Mouse (Mus musculus) adrenal gland, adult 8-10 months (tissue): ENCODE measurements around the gene Dnah17. TPM values are rescaled to one million over a fixed set of nuclear protein-coding genes. Genes with fewer than 3 reads are reported as not detected.

ENCODE experiments used
- DNase-seq: peaks from one replicate; pipeline ENCODE4 v3.0.0; 2022
- total RNA-seq, 4 experiments: library from RNA; stranded (reverse); gene quantifications; 2 replicates each; pipeline ENCODE4 v1.2.4; 2022

Gene Dnah17
- total RNA-seq, 4 experiments from 2014 or later: 0.03 to 0.12 (median 0.03) TPM; not detected in 1

- DNase-seq: no peak
These were observed 45.3 kb downstream of the Dnah17 start for GRCm38 (mm10) chr11:118085176-118085575.

- DNase-seq: no peak
These were observed 46.2 kb downstream of the Dnah17 start for GRCm38 (mm10) chr11:118084266-118084665.

DNA sequence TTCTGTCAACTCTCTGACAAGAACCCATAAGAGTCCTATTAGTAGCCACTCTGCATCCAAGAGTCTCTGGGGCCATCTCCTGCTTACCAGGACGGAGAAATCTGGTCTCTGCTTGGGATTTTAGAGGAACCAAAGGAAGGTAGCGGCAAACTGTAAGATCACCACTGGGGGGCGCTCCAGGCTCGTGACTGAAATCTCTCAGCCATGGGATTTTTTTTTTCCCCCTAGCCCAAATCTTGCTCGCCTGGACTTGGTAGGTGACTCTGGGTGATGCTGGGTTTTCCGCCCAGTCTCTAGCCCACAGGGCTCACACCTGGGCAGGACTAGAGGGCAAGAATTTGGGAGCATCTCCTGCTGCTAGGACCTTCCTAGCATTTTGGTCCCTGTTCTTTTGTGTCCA is 46.6 kb downstream of the Dnah17 start:
- DNase-seq: no peak

DNA sequence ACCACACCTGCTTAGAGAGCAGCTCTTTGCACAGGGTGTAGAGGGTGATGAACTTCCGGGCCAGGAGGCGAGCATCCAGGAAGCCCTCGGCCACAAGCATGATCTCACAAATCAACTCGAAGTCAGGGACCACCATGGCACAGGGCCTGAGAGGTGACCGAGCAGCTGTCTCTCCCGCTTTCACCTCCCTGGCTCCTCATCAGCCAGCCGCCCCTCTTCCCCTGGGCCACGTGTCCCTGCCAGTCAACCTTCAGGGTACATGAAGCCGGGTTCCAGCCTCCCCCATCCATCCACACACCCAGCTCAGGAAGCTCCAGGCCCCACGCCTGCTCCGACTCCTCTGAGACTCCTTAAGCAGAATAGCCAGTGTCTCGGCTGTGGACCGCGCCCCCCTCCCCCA is 48.1 kb downstream of the Dnah17 start:
- DNase-seq: no peak

DNA sequence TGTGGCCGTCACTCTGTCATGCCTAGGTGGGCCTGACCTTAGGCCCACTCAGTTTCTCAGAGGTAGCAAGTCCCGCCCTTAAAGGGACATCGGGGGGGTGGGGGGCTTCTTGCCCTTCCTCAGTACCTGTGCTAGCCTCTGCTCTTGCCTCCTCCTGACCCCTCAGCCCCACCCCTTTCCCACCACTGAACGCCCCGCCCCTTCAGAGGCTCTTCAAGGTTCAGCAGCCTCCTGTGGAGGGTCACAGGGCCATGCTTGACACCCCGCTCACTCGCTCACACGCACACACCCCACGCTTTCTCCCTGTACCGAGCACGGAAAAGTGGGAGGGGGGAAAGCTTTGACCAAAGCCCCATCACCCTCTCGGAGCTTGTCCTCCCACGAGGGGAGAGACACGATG is 50.7 kb downstream of the Dnah17 start:
- no peak for DNase-seq

DNA sequence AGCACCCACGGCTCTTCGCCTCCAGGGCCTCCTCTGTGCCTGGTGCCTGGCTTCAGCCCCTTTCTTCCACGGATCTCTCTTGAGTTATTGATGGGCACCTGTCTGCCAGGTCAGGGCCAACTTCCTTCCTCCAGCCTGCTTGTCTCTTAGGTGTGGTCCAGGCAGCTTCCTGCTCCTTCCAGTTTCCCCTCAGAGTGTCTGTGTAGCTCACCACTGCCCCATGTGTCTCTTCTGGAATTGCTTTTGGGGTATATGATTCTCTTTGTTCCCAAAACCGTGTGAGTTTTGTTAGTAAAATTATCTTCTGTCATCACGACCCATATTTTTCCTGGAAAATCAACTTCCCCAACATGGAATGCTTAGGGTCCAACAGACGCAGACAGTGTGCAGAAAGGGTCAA is 53.5 kb downstream of the Dnah17 start:
- DNase-seq: no peak

GRCm38 (mm10) chr11:118075035-118075522 is 55.4 kb downstream of the Dnah17 start:
- DNase-seq: no peak

- no peak for DNase-seq
These were observed 59.1 kb downstream of the Dnah17 start for GRCm38 (mm10) chr11:118071227-118071912.

GRCm38 (mm10) chr11:118068812-118069332 is 61.6 kb downstream of the Dnah17 start:
- no peak for DNase-seq

- no peak for DNase-seq
These were observed 62.8 kb downstream of the Dnah17 start for GRCm38 (mm10) chr11:118067588-118067987.

GRCm38 (mm10) chr11:118060038-118060437 is 70.4 kb downstream of the Dnah17 start:
- no peak for DNase-seq

- DNase-seq: no peak
These were observed 71.6 kb downstream of the Dnah17 start for GRCm38 (mm10) chr11:118058872-118059271.

DNA sequence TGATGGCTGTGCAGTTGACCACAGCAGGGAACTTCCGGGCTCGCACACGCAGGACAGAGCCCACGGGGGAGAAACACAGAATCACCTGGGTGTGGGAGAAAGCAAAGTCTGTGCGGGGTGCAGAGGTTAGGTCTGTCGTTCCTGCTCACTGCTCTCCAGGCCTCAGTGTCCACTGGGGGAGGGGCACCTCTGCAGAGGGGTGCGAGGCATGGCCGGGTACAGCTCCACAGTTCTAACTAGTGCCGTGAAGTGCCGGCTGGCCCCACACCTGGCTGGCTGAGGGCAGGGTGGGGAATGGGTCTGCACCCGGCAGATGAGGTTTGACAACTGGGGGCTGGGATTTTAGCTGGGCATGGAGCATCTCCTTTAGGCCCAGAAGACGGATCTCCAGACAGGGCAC is 72.1 kb downstream of the Dnah17 start:
- DNase-seq: no peak

- DNase-seq: no peak
These were observed 80.3 kb downstream of the Dnah17 start for GRCm38 (mm10) chr11:118050174-118050573.

- DNase-seq: no peak
These were observed 80.8 kb downstream of the Dnah17 start for GRCm38 (mm10) chr11:118049641-118050040.

- DNase-seq: no peak
These were observed 87.0 kb downstream of the Dnah17 start for GRCm38 (mm10) chr11:118043293-118043907.

GRCm38 (mm10) chr11:118042791-118043190 is 87.6 kb downstream of the Dnah17 start:
- no peak for DNase-seq

DNA sequence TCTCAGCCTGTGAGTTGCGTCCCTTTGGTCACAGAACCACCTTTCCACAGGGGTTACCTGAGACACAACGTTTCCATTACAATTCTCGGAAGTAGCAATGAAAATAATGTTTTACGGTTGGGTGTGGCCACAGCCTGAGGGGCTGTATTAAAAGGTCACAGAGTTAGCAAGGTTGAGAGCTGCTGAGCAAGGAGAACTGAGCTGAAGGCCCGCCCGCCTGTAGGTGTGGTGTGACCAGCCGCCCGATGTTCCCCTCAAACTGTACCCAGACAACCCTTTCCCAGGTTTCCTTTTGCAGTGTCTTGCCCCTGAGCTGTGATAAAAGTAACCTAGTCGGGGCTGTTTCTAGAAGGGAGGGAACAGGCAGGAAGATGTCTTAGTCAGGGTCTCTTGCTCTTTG is 95.4 kb downstream of the Dnah17 start:
- no peak for DNase-seq

DNA sequence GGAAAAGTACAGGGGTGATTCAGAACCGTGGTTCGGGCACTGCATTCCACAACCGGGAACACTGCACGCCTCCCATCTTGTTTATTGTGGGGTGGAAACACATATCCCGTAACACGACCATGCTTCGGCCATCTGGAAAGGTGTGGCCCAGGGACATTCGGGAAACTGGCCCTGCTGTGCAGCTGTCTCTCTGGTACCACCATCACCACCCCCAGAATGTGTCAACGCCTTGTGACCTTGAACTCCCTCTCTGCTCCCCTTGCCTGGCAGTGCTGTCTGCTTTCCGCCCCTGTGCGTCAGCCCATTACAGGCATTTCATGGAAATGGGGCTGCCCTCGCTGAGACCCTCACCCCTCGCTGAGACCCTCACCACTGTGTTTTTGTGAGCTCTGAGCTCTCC is 96.0 kb downstream of the Dnah17 start:
- no peak for DNase-seq

DNA sequence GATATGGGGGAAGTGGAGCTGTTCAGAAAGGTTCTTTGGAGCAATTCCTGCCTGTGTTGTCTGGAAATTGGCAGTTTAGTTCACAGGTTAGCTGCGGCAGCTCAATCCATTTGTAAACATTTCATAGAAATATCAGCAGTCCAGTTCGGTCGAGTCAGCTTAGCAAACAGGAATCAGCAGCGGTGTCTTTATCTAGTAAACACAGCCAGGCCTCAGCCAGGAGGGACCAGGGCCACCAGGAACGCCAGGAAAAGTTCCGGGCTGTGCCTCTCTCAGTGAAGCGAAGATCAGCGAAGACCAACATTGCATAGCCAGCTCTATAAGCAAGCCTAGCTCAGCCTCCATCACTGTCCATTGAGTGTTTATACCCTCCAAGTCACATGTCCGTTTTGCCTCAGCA is 99.3 kb downstream of the Dnah17 start:
- no peak for DNase-seq

- DNase-seq: no peak
These were observed 101.3 kb downstream of the Dnah17 start for GRCm38 (mm10) chr11:118029170-118029569.

- no peak for DNase-seq
These were observed 106.3 kb downstream of the Dnah17 start for GRCm38 (mm10) chr11:118024111-118024510.

DNA sequence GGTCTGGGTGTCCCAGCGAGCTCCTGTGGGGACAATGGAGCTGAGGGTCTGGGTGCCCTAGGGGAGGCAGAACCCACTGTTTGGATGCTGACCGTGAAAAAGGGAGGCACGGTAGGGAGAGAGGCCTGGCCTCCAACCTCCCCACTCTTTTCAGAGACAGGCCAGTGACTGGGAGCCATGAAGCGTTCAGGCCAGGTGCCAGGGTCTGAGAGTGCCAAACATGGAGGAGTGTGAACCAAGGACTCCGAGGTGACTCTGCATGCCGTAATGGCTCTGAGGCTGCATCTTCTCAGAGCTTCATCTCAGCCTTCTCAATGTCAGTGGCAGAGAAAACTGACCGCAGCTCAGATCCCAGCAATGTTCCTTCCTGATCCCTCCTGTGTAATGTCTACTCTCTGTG is 107.0 kb downstream of the Dnah17 start:
- DNase-seq: no peak

- peak; percentile 65 for DNase-seq
These were observed 108.6 kb downstream of the Dnah17 start for GRCm38 (mm10) chr11:118021806-118022205.
